Mouse (Mus musculus) hindbrain, embryonic 11.5 days (tissue): Measurements from ENCODE around the gene Dars2. TPM values are rescaled to one million over a fixed set of nuclear protein-coding genes. Genes with fewer than 3 reads are reported as not detected.

Experiments
- ATAC-seq: fragments of 200-750 bp; cut with Nextera tagmentation; 2 replicates; pipeline ENCODE4 v1.8.0; 2017; ENCODE audit warnings: mild to moderate bottlenecking, moderate TSS enrichment, moderate library complexity; ENCODE audit not compliant: low FRiP score
- DNase-seq: peaks from one replicate; pipeline ENCODE4 v3.0.0-alpha.2; 2015; ENCODE audit warnings: low spot score
- H3K27ac ChIP-seq: fragments of 300-500 bp; sonication (generic); 2 replicates; pipeline ENCODE4 v1.5.1; 2014; ENCODE audit warnings: mild to moderate bottlenecking, low read depth, low read length
- H3K27me3 ChIP-seq: fragments of 300-500 bp; sonication (generic); 2 replicates; pipeline ENCODE4 v1.6.1; 2014; ENCODE audit warnings: mild to moderate bottlenecking, low read length, moderate library complexity, mixed read lengths; ENCODE audit not compliant: control insufficient read depth, insufficient read depth
- H3K36me3 ChIP-seq: fragments of 300-500 bp; sonication (generic); 2 replicates; pipeline ENCODE4 v1.6.1; 2014; ENCODE audit warnings: mild to moderate bottlenecking, low read length, moderate library complexity, mixed read lengths; ENCODE audit not compliant: control insufficient read depth, insufficient read depth
- H3K4me1 ChIP-seq: fragments of 300-500 bp; sonication (generic); replicated peaks from 2 replicates; pipeline ENCODE4 v1.6.1; 2014; ENCODE audit warnings: low read length, mixed read lengths; ENCODE audit not compliant: control insufficient read depth, insufficient read depth
- H3K4me2 ChIP-seq: fragments of 300-500 bp; sonication (generic); replicated peaks from 2 replicates; pipeline ENCODE4 v1.6.1; 2014; ENCODE audit warnings: mild to moderate bottlenecking, low read depth, low read length
- H3K4me3 ChIP-seq: fragments of 300-500 bp; sonication (generic); 2 replicates; pipeline ENCODE4 v1.5.1; 2014; ENCODE audit warnings: low read depth, low read length
- H3K9ac ChIP-seq: fragments of 300-500 bp; sonication (generic); 2 replicates; pipeline ENCODE4 v1.6.1; 2014; ENCODE audit warnings: low read depth, low read length
- H3K9me3 ChIP-seq: fragments of 300-500 bp; sonication (generic); 2 replicates; pipeline ENCODE4 v1.6.1; 2016; ENCODE audit warnings: low read length; ENCODE audit not compliant: control insufficient read depth
- WGBS: fragments of 180-500 bp; shearing (Covaris S2); extraction: QIAGEN DNeasy Blood & Tissue Kit; methylation state at CpG from one replicate; pipeline ENCODE4 v1.1.7; 2014; 5-methylcytosine and 5-hydroxymethylcytosine counted together
- polyA plus RNA-seq: library from polyadenylated mRNA; unstranded; fragments of >200 nt; fragmentation: Nextera tagmentation; extraction: Ambion mirVana; gene quantifications from 2 replicates; pipeline ENCODE4 v1.2.1, GENCODE M21; 2014

Dars2 gene
- polyA plus RNA-seq, 1 experiment from 2014 or later = 43.2 TPM

- no peaks in the 10 kb centered on the region for H3K4me1 ChIP-seq
- H3K27me3 ChIP-seq = no peaks in the 10 kb centered on the region
- DNase-seq = no peak
- ATAC-seq = no peak
- H3K4me2 ChIP-seq = no peak overlapping the region
- H3K9me3 ChIP-seq = no peaks in the 10 kb centered on the region
- 83% methylated on average over 1 of the region's 1 CpGs for WGBS
- H3K27ac ChIP-seq = no peak overlapping the region
- no peak overlapping the region for H3K9ac ChIP-seq
- no peaks in the 10 kb centered on the region for H3K36me3 ChIP-seq
- no peak overlapping the region for H3K4me3 ChIP-seq
These were observed 7.1 kb downstream of the Dars2 start for GRCm38 (mm10) chr1:161063351-161063750.

- no peaks in the 10 kb centered on the region for H3K9me3 ChIP-seq
- no peaks in the 10 kb centered on the region for H3K27me3 ChIP-seq
- DNase-seq (no peak), ATAC-seq (no peak)
- H3K4me2 ChIP-seq = no peak overlapping the region
- H3K4me3 ChIP-seq = no peak overlapping the region
- H3K36me3 ChIP-seq = no peaks in the 10 kb centered on the region
- WGBS = 92% methylated on average over 1 of the region's 1 CpGs
- H3K4me1 ChIP-seq = no peaks in the 10 kb centered on the region
- no peak overlapping the region for H3K27ac ChIP-seq
- no peak overlapping the region for H3K9ac ChIP-seq
These were observed 13.3 kb downstream of the Dars2 start for GRCm38 (mm10) chr1:161057164-161057563.

- Histone ChIP-seq H3K27ac (no peak overlapping the region), H3K4me2 (no peak overlapping the region), H3K4me1 (no peaks in the 10 kb centered on the region), H3K27me3 (no peaks in the 10 kb centered on the region), H3K4me3 (no peak overlapping the region), H3K36me3 (no peaks in the 10 kb centered on the region), H3K9ac (no peak overlapping the region), H3K9me3 (no peaks in the 10 kb centered on the region)
- WGBS = 92% methylated on average over 3 of the region's 3 CpGs
- no peak for DNase-seq
- ATAC-seq = no peak
These were observed 23.5 kb downstream of the Dars2 start for GRCm38 (mm10) chr1:161046972-161047371.

GRCm38 (mm10) chr1:161041261-161042020, 29.0 kb downstream of the Dars2 start:
- Histone ChIP-seq H3K27me3 (no peaks in the 10 kb centered on the region), H3K27ac (no peak overlapping the region), H3K9me3 (no peaks in the 10 kb centered on the region), H3K4me2 (no peak overlapping the region), H3K4me3 (no peak overlapping the region), H3K4me1 (no peaks in the 10 kb centered on the region), H3K9ac (no peak overlapping the region), H3K36me3 (no peaks in the 10 kb centered on the region)
- ATAC-seq (no peak), DNase-seq (no peak)
- 89% methylated on average over 7 of the region's 7 CpGs for WGBS

GRCm38 (mm10) chr1:161040855-161041254, 29.6 kb downstream of the Dars2 start:
- no peaks in the 10 kb centered on the region for H3K36me3 ChIP-seq
- no peak overlapping the region for H3K4me2 ChIP-seq
- no peak overlapping the region for H3K9ac ChIP-seq
- DNase-seq = peak; percentile 5
- no peaks in the 10 kb centered on the region for H3K4me1 ChIP-seq
- no peaks in the 10 kb centered on the region for H3K27me3 ChIP-seq
- no peak for ATAC-seq
- no peak overlapping the region for H3K27ac ChIP-seq
- H3K4me3 ChIP-seq = no peak overlapping the region
- no peaks in the 10 kb centered on the region for H3K9me3 ChIP-seq

GRCm38 (mm10) chr1:161040426-161040770, 30.1 kb downstream of the Dars2 start:
- H3K4me3 ChIP-seq = no peak overlapping the region
- 0 out of 2 replicates have a peak overlapping the region, but pooled peaks have one; percentile 17 for H3K27ac ChIP-seq
- no peaks in the 10 kb centered on the region for H3K27me3 ChIP-seq
- no peak overlapping the region for H3K4me2 ChIP-seq
- no peaks in the 10 kb centered on the region for H3K36me3 ChIP-seq
- WGBS = 73% methylated on average over 1 of the region's 1 CpGs
- no peaks in the 10 kb centered on the region for H3K4me1 ChIP-seq
- no peak for ATAC-seq
- no peak overlapping the region for H3K9ac ChIP-seq
- no peaks in the 10 kb centered on the region for H3K9me3 ChIP-seq
- no peak for DNase-seq

- no peaks in the 10 kb centered on the region for H3K4me1 ChIP-seq
- H3K9me3 ChIP-seq = no peaks in the 10 kb centered on the region
- no peak overlapping the region for H3K9ac ChIP-seq
- DNase-seq = peak; percentile 47
- WGBS = 8% methylated on average over 3 of the region's 3 CpGs
- H3K27me3 ChIP-seq = no peaks in the 10 kb centered on the region
- no peak overlapping the region for H3K4me2 ChIP-seq
- H3K4me3 ChIP-seq = no peak overlapping the region
- peak; percentile 34 for ATAC-seq
- peak overlapping the region; percentile 18; the same call in 1 of the 2 replicates for H3K27ac ChIP-seq
- H3K36me3 ChIP-seq = no peaks in the 10 kb centered on the region
These were observed 30.6 kb downstream of the Dars2 start for GRCm38 (mm10) chr1:161039741-161040425.

- Histone ChIP-seq H3K9me3 (no peaks in the 10 kb centered on the region), H3K36me3 (no peaks in the 10 kb centered on the region), H3K4me3 (no peak overlapping the region), H3K27me3 (no peaks in the 10 kb centered on the region), H3K4me2 (no peak overlapping the region), H3K4me1 (no peaks in the 10 kb centered on the region), H3K27ac (no peak overlapping the region), H3K9ac (no peak overlapping the region)
- 15% methylated on average over 3 of the region's 3 CpGs for WGBS
- no peak for ATAC-seq
- DNase-seq = peak; percentile 30
These were observed 31.3 kb downstream of the Dars2 start for GRCm38 (mm10) chr1:161038968-161039721.
